Mouse (Mus musculus) hindbrain, embryonic 11.5 days (tissue): ENCODE data around the gene Isoc2a. TPM values are rescaled to one million over a fixed set of nuclear protein-coding genes. Genes with fewer than 3 reads are reported as not detected.
"Not testable (repeated sequence)": the region's sequence is repeated elsewhere in the genome, so short reads cannot be mapped to it uniquely, and the experiment has no call there.

ENCODE experiments used
- ATAC-seq: fragments of 200-750 bp; cut with Nextera tagmentation; 2 replicates; pipeline ENCODE4 v1.8.0; 2017; ENCODE audit warnings: mild to moderate bottlenecking, moderate TSS enrichment, moderate library complexity; ENCODE audit not compliant: low FRiP score
- DNase-seq: peaks from one replicate; pipeline ENCODE4 v3.0.0-alpha.2; 2015; ENCODE audit warnings: low spot score
- H3K27ac ChIP-seq: fragments of 300-500 bp; sonication (generic); 2 replicates; pipeline ENCODE4 v1.5.1; 2014; ENCODE audit warnings: mild to moderate bottlenecking, low read depth, low read length
- H3K27me3 ChIP-seq: fragments of 300-500 bp; sonication (generic); 2 replicates; pipeline ENCODE4 v1.6.1; 2014; ENCODE audit warnings: mild to moderate bottlenecking, low read length, moderate library complexity, mixed read lengths; ENCODE audit not compliant: control insufficient read depth, insufficient read depth
- H3K36me3 ChIP-seq: fragments of 300-500 bp; sonication (generic); 2 replicates; pipeline ENCODE4 v1.6.1; 2014; ENCODE audit warnings: mild to moderate bottlenecking, low read length, moderate library complexity, mixed read lengths; ENCODE audit not compliant: control insufficient read depth, insufficient read depth
- H3K4me1 ChIP-seq: fragments of 300-500 bp; sonication (generic); replicated peaks from 2 replicates; pipeline ENCODE4 v1.6.1; 2014; ENCODE audit warnings: low read length, mixed read lengths; ENCODE audit not compliant: control insufficient read depth, insufficient read depth
- H3K4me2 ChIP-seq: fragments of 300-500 bp; sonication (generic); replicated peaks from 2 replicates; pipeline ENCODE4 v1.6.1; 2014; ENCODE audit warnings: mild to moderate bottlenecking, low read depth, low read length
- H3K4me3 ChIP-seq: fragments of 300-500 bp; sonication (generic); 2 replicates; pipeline ENCODE4 v1.5.1; 2014; ENCODE audit warnings: low read depth, low read length
- H3K9ac ChIP-seq: fragments of 300-500 bp; sonication (generic); 2 replicates; pipeline ENCODE4 v1.6.1; 2014; ENCODE audit warnings: low read depth, low read length
- H3K9me3 ChIP-seq: fragments of 300-500 bp; sonication (generic); 2 replicates; pipeline ENCODE4 v1.6.1; 2016; ENCODE audit warnings: low read length; ENCODE audit not compliant: control insufficient read depth
- WGBS: fragments of 180-500 bp; shearing (Covaris S2); extraction: QIAGEN DNeasy Blood & Tissue Kit; methylation state at CpG from one replicate; pipeline ENCODE4 v1.1.7; 2014; 5-methylcytosine and 5-hydroxymethylcytosine counted together
- polyA plus RNA-seq: library from polyadenylated mRNA; unstranded; fragments of >200 nt; fragmentation: Nextera tagmentation; extraction: Ambion mirVana; gene quantifications from 2 replicates; pipeline ENCODE4 v1.2.1, GENCODE M21; 2014

Isoc2a gene
- polyA plus RNA-seq, 1 experiment from 2014 or later = 1.1 TPM

- Histone ChIP-seq H3K27me3 (no peaks in the 10 kb centered on the region), H3K9ac (no peak within 1 kb of the TSS), H3K27ac (no peak within 1 kb of the TSS), H3K36me3 (no peaks in the 10 kb centered on the region), H3K4me2 (no peak within 1 kb of the TSS), H3K9me3 (no peaks in the 10 kb centered on the region), H3K4me3 (no peak within 1 kb of the TSS), H3K4me1 (no peaks in the 10 kb centered on the region)
- no peak for ATAC-seq
- no peak for DNase-seq
- WGBS = 66% methylated on average over 6 of the region's 6 CpGs
These were observed 6.8 kb upstream of the Isoc2a start, which contains the start of gene Isoc2b for GRCm38 (mm10) chr7:4870133-4870532. Gene Isoc2b (minus strand): TSS chr7:4870258.

DNA sequence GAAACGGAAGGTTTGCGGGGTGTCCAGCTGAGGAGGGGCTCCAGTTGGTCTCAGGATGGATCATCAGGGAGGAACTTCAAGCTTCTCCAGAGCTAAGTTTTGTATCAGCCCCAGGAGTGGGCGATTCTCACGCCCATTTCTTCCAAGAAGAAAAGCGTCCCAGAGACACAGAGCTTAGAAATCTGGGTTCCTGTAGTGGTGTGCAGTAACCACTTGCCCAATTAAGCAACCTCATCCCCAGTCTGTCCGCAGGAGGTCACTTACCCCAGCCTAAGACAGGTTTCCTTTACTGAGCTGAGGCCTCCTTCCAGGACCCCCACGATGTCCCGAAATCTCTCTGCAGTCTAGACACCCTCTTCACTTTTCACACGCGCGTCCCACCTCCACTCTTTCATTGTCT, 273 bp downstream of the Isoc2a start:
- H3K27me3 ChIP-seq = no peaks in the 10 kb centered on the region
- H3K4me3 ChIP-seq = peak overlapping the region; percentile 40
- peak overlapping the region; percentile 51 for H3K9ac ChIP-seq
- WGBS = 10% methylated on average over 11 of the region's 11 CpGs
- no peak for ATAC-seq
- H3K4me1 ChIP-seq = no peaks in the 10 kb centered on the region
- no peaks in the 10 kb centered on the region for H3K36me3 ChIP-seq
- H3K9me3 ChIP-seq = no peaks in the 10 kb centered on the region
- H3K27ac ChIP-seq = no peak overlapping the region
- DNase-seq = no peak
- H3K4me2 ChIP-seq = peak overlapping the region; percentile 70

- no peak overlapping the region for H3K9ac ChIP-seq
- H3K27me3 ChIP-seq = no peaks in the 10 kb centered on the region
- H3K4me3 ChIP-seq = no peak overlapping the region
- no peaks in the 10 kb centered on the region for H3K4me1 ChIP-seq
- ATAC-seq (no peak), DNase-seq (no peak)
- H3K36me3 ChIP-seq = no peaks in the 10 kb centered on the region
- no peak overlapping the region for H3K4me2 ChIP-seq
- H3K9me3 ChIP-seq = no peaks in the 10 kb centered on the region
- no peak overlapping the region for H3K27ac ChIP-seq
These were observed 1.2 kb downstream of the Isoc2a start for GRCm38 (mm10) chr7:4878186-4878585.

DNA sequence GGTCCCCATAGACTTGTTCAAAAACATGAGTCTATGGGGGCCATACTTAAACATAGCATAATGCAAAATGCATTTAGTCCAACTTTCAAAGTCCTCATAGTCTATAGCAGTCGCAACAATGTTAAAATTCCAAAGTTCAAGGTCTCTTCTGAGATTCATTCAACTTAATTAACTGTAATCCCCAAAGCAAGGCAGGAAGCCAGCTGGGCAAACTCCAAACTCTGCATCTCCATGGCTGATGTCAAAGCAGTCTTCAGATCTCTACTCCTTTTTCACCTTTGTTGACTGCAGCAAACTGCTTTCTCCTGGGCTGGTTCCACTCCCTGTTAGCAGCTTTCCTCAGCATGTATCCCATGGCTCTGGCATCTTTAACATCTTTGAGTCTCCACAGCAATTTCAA, 2.1 kb downstream of the Isoc2a start:
- not testable (repeated sequence) for H3K4me1 ChIP-seq, DNase-seq, ATAC-seq, H3K27me3 ChIP-seq, H3K4me2 ChIP-seq, H3K27ac ChIP-seq, H3K9me3 ChIP-seq, H3K4me3 ChIP-seq, H3K9ac ChIP-seq, H3K36me3 ChIP-seq
- WGBS = 86% methylated on average over 1 of the region's 1 CpGs

DNA sequence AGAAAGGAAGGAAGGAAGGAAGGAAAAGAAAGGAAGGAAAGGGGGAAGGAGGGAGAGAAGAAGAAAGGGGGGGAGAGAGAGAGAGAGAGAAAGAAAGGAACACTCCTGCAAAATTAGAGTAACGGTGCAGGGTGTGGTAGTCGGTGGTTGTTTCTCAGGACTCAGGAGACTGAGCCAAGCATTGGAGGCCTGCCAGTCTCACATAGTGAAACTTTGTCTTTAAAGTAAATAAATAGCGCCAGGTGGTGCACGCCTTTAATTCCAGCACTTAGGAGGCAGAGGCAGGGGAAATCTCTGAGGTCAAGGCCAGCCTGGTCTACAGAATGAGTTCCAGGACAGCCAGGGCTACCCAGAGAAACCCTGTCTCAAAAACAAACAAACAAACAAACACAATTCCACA, 9.7 kb downstream of the Isoc2a start:
- ATAC-seq (no peak), DNase-seq (no peak)
- Histone ChIP-seq H3K4me1 (no peaks in the 10 kb centered on the region), H3K9ac (no peak overlapping the region), H3K9me3 (no peaks in the 10 kb centered on the region), H3K27ac (no peak overlapping the region), H3K36me3 (no peaks in the 10 kb centered on the region), H3K4me3 (no peak overlapping the region), H3K27me3 (no peaks in the 10 kb centered on the region), H3K4me2 (no peak overlapping the region)
- 87% methylated on average over 4 of the region's 4 CpGs for WGBS

DNA sequence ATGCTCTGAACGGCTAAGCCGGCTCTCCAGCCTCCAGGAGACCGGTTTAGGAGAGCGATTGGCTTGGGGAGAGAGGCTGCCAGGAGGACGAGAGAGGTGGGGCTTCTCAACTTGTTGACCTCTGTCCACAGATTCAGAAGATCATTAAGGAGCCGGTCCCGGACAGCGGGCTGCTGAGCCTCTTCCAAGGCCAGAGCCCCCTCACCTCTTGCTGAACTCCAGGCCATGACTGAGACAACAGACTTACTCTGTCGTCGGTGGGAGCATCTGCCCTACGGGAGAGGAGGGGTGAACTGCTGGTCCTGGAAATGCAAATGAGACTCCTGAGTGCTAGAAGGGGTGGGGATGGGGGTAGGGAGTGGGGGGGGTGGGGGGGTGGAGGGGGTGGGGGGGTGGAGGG, 18.2 kb downstream of the Isoc2a start:
- DNase-seq (no peak), ATAC-seq (no peak)
- Histone ChIP-seq H3K9ac (no peak overlapping the region), H3K9me3 (no peaks in the 10 kb centered on the region), H3K27me3 (no peaks in the 10 kb centered on the region; the same call in 1 of the 2 replicates), H3K36me3 (no peaks in the 10 kb centered on the region), H3K4me2 (no peak overlapping the region), H3K4me1 (no peaks in the 10 kb centered on the region), H3K27ac (no peak overlapping the region), H3K4me3 (no peak overlapping the region)
- 60% methylated on average over 8 of the region's 11 CpGs for WGBS

DNA sequence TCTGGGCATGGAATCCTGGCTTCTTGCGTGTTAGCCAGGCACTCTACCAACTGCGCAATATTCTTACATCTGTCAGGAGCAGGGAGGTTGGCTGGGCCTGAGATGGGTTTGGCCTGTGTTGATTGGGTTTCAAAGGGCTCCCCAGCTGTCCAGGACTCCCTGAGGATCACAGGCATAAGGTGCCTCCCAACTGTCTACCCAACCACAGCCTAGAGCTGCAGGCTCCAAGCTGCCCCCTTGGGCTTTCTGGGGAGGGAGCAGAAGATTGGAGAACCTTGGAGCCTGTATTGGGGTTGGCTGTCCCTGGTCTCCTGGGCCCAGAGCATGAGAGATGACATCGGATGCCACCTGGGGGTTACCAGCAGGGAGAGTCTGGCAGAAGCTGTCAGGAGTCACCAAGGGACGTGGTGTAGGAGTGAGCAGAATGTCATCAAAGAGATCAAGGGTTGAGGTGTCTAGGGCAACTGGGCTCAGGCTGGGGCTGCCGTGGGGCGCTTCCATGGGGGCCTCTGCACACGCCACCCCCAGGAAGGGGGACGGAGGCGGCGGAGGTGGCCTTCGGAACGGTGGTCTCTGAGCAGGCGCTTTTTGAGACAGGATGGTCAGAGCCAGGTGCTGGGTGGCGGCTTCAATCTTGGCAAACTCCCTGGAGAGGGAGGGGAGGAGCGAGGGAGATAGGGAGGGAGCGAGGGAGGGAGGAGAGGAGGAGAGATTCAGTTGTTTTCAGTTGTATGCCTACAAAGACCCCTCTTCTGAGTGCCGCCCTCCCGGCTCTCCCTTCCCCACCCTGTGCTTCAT, 22.1 kb downstream of the Isoc2a start:
- 21% methylated on average over 18 of the region's 18 CpGs for WGBS
- Histone ChIP-seq H3K9ac (0 out of 2 replicates have a peak overlapping the region, but pooled peaks have one; percentile 11), H3K27ac (no peak overlapping the region)

DNA sequence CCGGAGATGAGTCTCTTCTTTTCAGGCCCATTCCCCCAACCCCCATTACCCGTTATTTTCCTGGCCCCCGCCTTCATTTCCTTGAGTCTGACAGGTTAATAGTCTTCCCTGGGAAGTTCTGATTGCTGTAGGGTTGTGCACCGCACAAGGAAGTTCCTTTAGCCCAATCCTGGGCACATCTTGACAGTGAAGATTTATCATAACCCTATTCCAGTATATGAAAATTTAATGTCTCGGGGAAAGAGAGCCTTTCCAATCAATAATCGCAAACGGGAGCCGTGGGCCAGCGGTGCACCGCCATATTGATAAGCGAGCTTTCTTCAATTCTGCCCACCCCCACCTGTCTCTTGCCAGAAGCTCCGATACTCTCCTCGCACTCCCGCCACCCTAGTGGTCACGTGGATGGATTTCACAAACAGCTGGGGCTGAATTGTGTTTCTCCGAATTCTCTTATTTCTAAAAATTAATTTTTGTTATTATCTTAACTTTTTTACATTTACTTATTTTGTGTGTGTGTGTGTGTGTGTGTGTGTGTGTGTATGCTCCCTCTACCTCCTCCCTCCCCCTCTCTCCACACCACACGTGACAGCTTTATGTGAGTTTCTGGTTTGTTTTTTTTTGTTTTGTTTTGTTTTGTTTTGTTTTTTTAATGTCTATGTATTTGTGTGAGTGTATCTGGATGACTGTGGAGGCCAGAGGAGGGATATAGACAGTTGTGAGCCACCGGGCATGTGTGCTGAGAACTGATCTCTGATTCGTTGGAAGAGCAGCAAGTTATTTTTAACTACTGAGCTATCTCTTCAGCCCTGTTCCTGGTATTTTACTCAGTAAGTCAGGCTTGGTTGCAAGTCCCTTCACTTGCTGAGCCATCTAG, 22.9 kb downstream of the Isoc2a start:
- peaks cover 3% of the 10 kb centered on the region; the same call in 1 of the 2 replicates for H3K27me3 ChIP-seq
- no peak overlapping the region for H3K9ac ChIP-seq
- no peaks in the 10 kb centered on the region for H3K36me3 ChIP-seq
- H3K4me3 ChIP-seq = peak overlapping the region; percentile 6; the same call in 1 of the 2 replicates
- 8% methylated on average over 19 of the region's 19 CpGs for WGBS
- H3K27ac ChIP-seq = no peak overlapping the region
- peak overlapping the region; percentile 27 for H3K4me2 ChIP-seq
- DNase-seq = peak; percentile 28
- no peaks in the 10 kb centered on the region for H3K9me3 ChIP-seq
- peak; percentile 38; the same call in 1 of the 2 replicates for ATAC-seq
- no peaks in the 10 kb centered on the region for H3K4me1 ChIP-seq

More for the DNA sequence above, 22.1 kb downstream of the Isoc2a start:
- ATAC-seq (peak; percentile 49; the same call in 1 of the 2 replicates), DNase-seq (no peak)
- H3K36me3 ChIP-seq = no peaks in the 10 kb centered on the region
- peak overlapping the region; percentile 27 for H3K4me2 ChIP-seq
- H3K4me3 ChIP-seq = no peak overlapping the region
- H3K4me1 ChIP-seq = no peaks in the 10 kb centered on the region
- no peaks in the 10 kb centered on the region for H3K9me3 ChIP-seq
- H3K27me3 ChIP-seq = peaks cover 3% of the 10 kb centered on the region; the same call in 1 of the 2 replicates
